Mouse (Mus musculus) macrophage (primary cell): Measurements from ENCODE around the gene Lrrn3. TPM values are rescaled to one million over a fixed set of nuclear protein-coding genes. Genes with fewer than 3 reads are reported as not detected.

Experiments used
- H3K27ac ChIP-seq: fragments of 350-480 bp; formaldehyde crosslinking; 2 replicates; pipeline ENCODE4 v1.9.0; 2021
- H3K36me3 ChIP-seq: fragments of 350-480 bp; formaldehyde crosslinking; 2 replicates; pipeline ENCODE4 v1.9.0; 2021; ENCODE audit errors: inconsistent target
- H3K4me3 ChIP-seq: fragments of 350-480 bp; formaldehyde crosslinking; 2 replicates; pipeline ENCODE4 v1.9.0; 2021; ENCODE audit errors: inconsistent target
- H3K79me2 ChIP-seq: fragments of 350-480 bp; formaldehyde crosslinking; 2 replicates; pipeline ENCODE4 v1.9.0; 2021; ENCODE audit errors: inconsistent target
- WGBS: methylation state at CpG from one replicate; pipeline ENCODE4 v1.1.7; 2026; ENCODE audit warnings: inconsistent platforms; ENCODE audit not compliant: missing documents; 5-methylcytosine and 5-hydroxymethylcytosine counted together
- polyA plus RNA-seq: library from polyadenylated mRNA; stranded (reverse); fragments of 250-400 nt; gene quantifications from 3 replicates; pipeline ENCODE4 v1.2.4, GENCODE M21; 2018; ENCODE audit warnings: inconsistent platforms
- total RNA-seq, 78 experiments: library from RNA; depleted of rRNA; stranded (reverse); fragments of 250-400 nt; gene quantifications; 1 replicate in 9 of 78; 2 replicates in 24 of 78; 3 replicates in 43 of 78; 4 replicates in 2 of 78; pipeline ENCODE4 v1.2.4; 2018; ENCODE audit warnings: inconsistent platforms in 56 of 78

Lrrn3 gene
- 1 to 10 TPM in 1 of 26 experiments, not detected in 25; 2.3 TPM for total RNA-seq (2018; cell fraction: chromatin; rRNA removed)
- total RNA-seq (2018; cell fraction: cytosol; rRNA removed) = not detected
- total RNA-seq (2018; cell fraction: nucleus; rRNA removed) = under 1 TPM in 1 of 26 experiments, not detected in 25; 0.34 TPM
- 0.10 TPM in 1 of 3 replicates, not detected in the others for polyA plus RNA-seq

GRCm38 (mm10) chr12:41486331-41486730 is at the start of gene Lrrn3:
Gene Lrrn3 (minus strand): TSS chr12:41486431.
- no peaks in the 10 kb centered on the region for H3K79me2 ChIP-seq
- H3K4me3 ChIP-seq = no peak within 1 kb of the TSS
- 80% methylated on average over 1 of the region's 1 CpGs for WGBS
- H3K36me3 ChIP-seq = no peaks in the 10 kb centered on the region
- no peak within 1 kb of the TSS for H3K27ac ChIP-seq

- no peaks in the 10 kb centered on the region for H3K36me3 ChIP-seq
- WGBS = 72% methylated on average over 4 of the region's 4 CpGs
- H3K4me3 ChIP-seq = no peak overlapping the region
- H3K79me2 ChIP-seq = no peaks in the 10 kb centered on the region
- H3K27ac ChIP-seq = no peak overlapping the region
Observed at GRCm38 (mm10) chr12:41528410-41528809, 42.2 kb upstream of the Lrrn3 start.

GRCm38 (mm10) chr12:41526688-41527087 is 40.5 kb upstream of the Lrrn3 start:
- Histone ChIP-seq H3K79me2 (no peaks in the 10 kb centered on the region), H3K27ac (no peak overlapping the region), H3K36me3 (no peaks in the 10 kb centered on the region), H3K4me3 (no peak overlapping the region)
- 90% methylated on average over 2 of the region's 2 CpGs for WGBS

GRCm38 (mm10) chr12:41521671-41522070 is 35.4 kb upstream of the Lrrn3 start:
- H3K27ac ChIP-seq = no peak overlapping the region
- H3K4me3 ChIP-seq = no peak overlapping the region
- 90% methylated on average over 2 of the region's 2 CpGs for WGBS
- no peaks in the 10 kb centered on the region for H3K79me2 ChIP-seq
- H3K36me3 ChIP-seq = no peaks in the 10 kb centered on the region

GRCm38 (mm10) chr12:41520326-41520725 is 34.1 kb upstream of the Lrrn3 start:
- no peak overlapping the region for H3K4me3 ChIP-seq
- no peak overlapping the region for H3K27ac ChIP-seq
- no peaks in the 10 kb centered on the region for H3K79me2 ChIP-seq
- H3K36me3 ChIP-seq = no peaks in the 10 kb centered on the region
- WGBS = 96% methylated on average over 2 of the region's 2 CpGs

GRCm38 (mm10) chr12:41518897-41519296 is 32.7 kb upstream of the Lrrn3 start:
- H3K79me2 ChIP-seq = no peaks in the 10 kb centered on the region
- H3K27ac ChIP-seq = no peak overlapping the region
- WGBS = 84% methylated on average over 5 of the region's 5 CpGs
- no peak overlapping the region for H3K4me3 ChIP-seq
- no peaks in the 10 kb centered on the region for H3K36me3 ChIP-seq

GRCm38 (mm10) chr12:41510588-41510987 is 24.4 kb upstream of the Lrrn3 start:
- H3K4me3 ChIP-seq = no peak overlapping the region
- no peaks in the 10 kb centered on the region for H3K36me3 ChIP-seq
- WGBS = 89% methylated on average over 3 of the region's 3 CpGs
- no peak overlapping the region for H3K27ac ChIP-seq
- H3K79me2 ChIP-seq = no peaks in the 10 kb centered on the region

- Histone ChIP-seq H3K4me3 (no peak overlapping the region), H3K36me3 (no peaks in the 10 kb centered on the region), H3K27ac (no peak overlapping the region), H3K79me2 (no peaks in the 10 kb centered on the region)
- WGBS = 4% methylated on average over 4 of the region's 4 CpGs
Observed at GRCm38 (mm10) chr12:41508610-41509009, 22.4 kb upstream of the Lrrn3 start.

GRCm38 (mm10) chr12:41500049-41500820 is 14.0 kb upstream of the Lrrn3 start:
- WGBS = 45% methylated on average over 9 of the region's 9 CpGs
- Histone ChIP-seq H3K4me3 (no peak overlapping the region), H3K27ac (no peak overlapping the region), H3K36me3 (no peaks in the 10 kb centered on the region), H3K79me2 (no peaks in the 10 kb centered on the region)

- no peaks in the 10 kb centered on the region for H3K36me3 ChIP-seq
- no peak overlapping the region for H3K27ac ChIP-seq
- H3K79me2 ChIP-seq = no peaks in the 10 kb centered on the region
- no peak overlapping the region for H3K4me3 ChIP-seq
- 38% methylated on average over 10 of the region's 10 CpGs for WGBS
Observed at GRCm38 (mm10) chr12:41494620-41495019, 8.4 kb upstream of the Lrrn3 start.

- H3K4me3 ChIP-seq = no peak overlapping the region
- no peaks in the 10 kb centered on the region for H3K36me3 ChIP-seq
- no peak overlapping the region for H3K27ac ChIP-seq
- no peaks in the 10 kb centered on the region for H3K79me2 ChIP-seq
- 30% methylated on average over 5 of the region's 5 CpGs for WGBS
Observed at GRCm38 (mm10) chr12:41487005-41487404, 774 bp upstream of the Lrrn3 start.

GRCm38 (mm10) chr12:41485512-41486215 is 567 bp downstream of the Lrrn3 start:
- Histone ChIP-seq H3K4me3 (no peak overlapping the region), H3K27ac (no peak overlapping the region), H3K79me2 (no peaks in the 10 kb centered on the region), H3K36me3 (no peaks in the 10 kb centered on the region)
- WGBS = 5% methylated on average over 12 of the region's 12 CpGs

- no peak overlapping the region for H3K27ac ChIP-seq
- no peaks in the 10 kb centered on the region for H3K36me3 ChIP-seq
- H3K4me3 ChIP-seq = no peak overlapping the region
- H3K79me2 ChIP-seq = no peaks in the 10 kb centered on the region
- WGBS = 2% methylated on average over 16 of the region's 16 CpGs
Observed at GRCm38 (mm10) chr12:41484689-41485511, 1.3 kb downstream of the Lrrn3 start.

GRCm38 (mm10) chr12:41483593-41484451 is 2.4 kb downstream of the Lrrn3 start:
- H3K27ac ChIP-seq = no peak overlapping the region
- H3K79me2 ChIP-seq = no peaks in the 10 kb centered on the region
- WGBS = 6% methylated on average over 23 of the region's 23 CpGs
- H3K36me3 ChIP-seq = no peaks in the 10 kb centered on the region
- no peak overlapping the region for H3K4me3 ChIP-seq
